In the genomic region with DNA sequence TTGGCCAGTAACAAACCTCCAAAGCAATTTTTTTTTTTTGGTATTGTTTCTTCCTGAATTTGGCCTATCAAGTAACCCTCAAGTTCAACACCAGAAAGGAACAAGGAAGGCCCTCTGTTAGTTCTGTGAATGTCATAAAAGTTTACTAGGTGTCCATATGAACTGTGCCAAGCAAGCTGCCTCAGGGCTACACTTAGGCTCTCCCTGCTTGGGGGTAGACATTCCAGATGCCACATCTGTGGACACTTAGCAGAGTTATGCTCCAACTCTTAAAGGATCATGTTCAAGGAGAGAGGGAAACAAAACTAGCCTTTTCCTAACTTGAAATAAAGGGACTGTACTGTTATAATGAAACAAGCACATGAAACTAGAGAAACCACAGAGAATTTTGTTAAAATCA, we compare ENCODE assay signal across 27 mouse cellular contexts. TPM values are rescaled to one million over a fixed set of nuclear protein-coding genes. Genes with fewer than 3 reads are reported as not detected.
A peak's percentile ranks its signal among the peaks of the same experiment; 100 is the strongest.
DNase-seq lines count a peak whose midpoint lies in the region; ATAC-seq and TF ChIP-seq lines count a peak whose summit lies in the region.
"Had no signal": no experiment of that assay in that cellular context is flagged by ENCODE, and none has a peak within 500 bp of the region (broad histone marks: within the 10 kb centered on the region; RNA-seq: fewer than 3 reads in every experiment).

No protein-coding gene starts in this region.

- H3K9me3 ChIP-seq in embryonic facial prominence, embryonic 13.5 days: no peaks in the 10 kb centered on the region
- H3K9me3 ChIP-seq in limb, embryonic 12.5 days: no peaks in the 10 kb centered on the region
- H3K9me3 ChIP-seq in heart, embryonic 10.5 days: no peaks in the 10 kb centered on the region
- H3K9me3 ChIP-seq in kidney, embryonic 15.5 days (replicated peaks): no peaks in the 10 kb centered on the region
- H3K9me3 ChIP-seq: G1E; midbrain, embryonic 15.5 days had no signal

- H3K27ac ChIP-seq in gastrocnemius, adult 2 months: peak overlapping the region; percentile 3; the same call in 1 of the 2 replicates
- peak overlapping the region; percentile 60; the same call in 1 of the 2 replicates for H3K27ac ChIP-seq in embryonic facial prominence, embryonic 13.5 days
- peak overlapping the region; percentile 80 for H3K27ac ChIP-seq in limb, embryonic 12.5 days
- no peak overlapping the region for H3K27ac ChIP-seq in heart, embryonic 10.5 days
- H3K27ac ChIP-seq in kidney, embryonic 15.5 days: no peak overlapping the region
- H3K27ac ChIP-seq: midbrain, embryonic 15.5 days had no signal

- intact Hi-C loops in gastrocnemius, adult 2 months (cut with DNase I): no loop called here
- intact Hi-C loops in gastrocnemius, postnatal 14 days (cut with DNase I; ENCODE audit: low total_unique reads): no loop called here

- no peak for TF ChIP-seq CTCF in gastrocnemius, adult 2 months (IDR thresholded peaks at IDR 0.05)

- no peaks in the 10 kb centered on the region for H3K27me3 ChIP-seq in embryonic facial prominence, embryonic 13.5 days
- H3K27me3 ChIP-seq in limb, embryonic 12.5 days: no peaks in the 10 kb centered on the region
- no peaks in the 10 kb centered on the region for H3K27me3 ChIP-seq in heart, embryonic 10.5 days (ENCODE audit: insufficient read depth, poor library complexity, severe bottlenecking)
- H3K27me3 ChIP-seq in kidney, embryonic 15.5 days: no peaks in the 10 kb centered on the region
- H3K27me3 ChIP-seq: midbrain, embryonic 15.5 days had no signal

- H3K4me1 ChIP-seq in embryonic facial prominence, embryonic 13.5 days: peaks cover 20% of the 10 kb centered on the region
- H3K4me1 ChIP-seq in limb, embryonic 12.5 days (replicated peaks): peaks cover 28% of the 10 kb centered on the region
- H3K4me1 ChIP-seq in heart, embryonic 10.5 days: no peaks in the 10 kb centered on the region
- H3K4me1 ChIP-seq in kidney, embryonic 15.5 days: no peaks in the 10 kb centered on the region
- H3K4me1 ChIP-seq: midbrain, embryonic 15.5 days had no signal

- H3K4me3 ChIP-seq in gastrocnemius, adult 2 months: no peak overlapping the region
- H3K4me3 ChIP-seq in embryonic facial prominence, embryonic 13.5 days: no peak overlapping the region
- no peak overlapping the region for H3K4me3 ChIP-seq in limb, embryonic 12.5 days (replicated peaks)
- H3K4me3 ChIP-seq in heart, embryonic 10.5 days: no peak overlapping the region
- H3K4me3 ChIP-seq in kidney, embryonic 15.5 days (replicated peaks): no peak overlapping the region
- H3K4me3 ChIP-seq: midbrain, embryonic 15.5 days; myocyte had no signal

- H3K9ac ChIP-seq in embryonic facial prominence, embryonic 13.5 days: no peak overlapping the region
- no peak overlapping the region for H3K9ac ChIP-seq in limb, embryonic 12.5 days (replicated peaks)
- H3K9ac ChIP-seq in kidney, embryonic 15.5 days: no peak overlapping the region
- H3K9ac ChIP-seq: midbrain, embryonic 15.5 days had no signal

- no peak for ATAC-seq in embryonic facial prominence, embryonic 13.5 days (ENCODE audit: insufficient number of reproducible peaks, insufficient read depth, low FRiP score, low TSS enrichment, low read depth)
- ATAC-seq in limb, embryonic 12.5 days (ENCODE audit: insufficient number of reproducible peaks, insufficient read depth, low FRiP score, low TSS enrichment, low read depth): peak; percentile 84
- ATAC-seq in kidney, embryonic 15.5 days (replicated peaks; ENCODE audit: low FRiP score): no peak
- ATAC-seq: midbrain, embryonic 15.5 days had no signal

- no peak overlapping the region for H3K4me2 ChIP-seq in embryonic facial prominence, embryonic 13.5 days
- H3K4me2 ChIP-seq in limb, embryonic 12.5 days: no peak overlapping the region
- no peak overlapping the region for H3K4me2 ChIP-seq in kidney, embryonic 15.5 days
- H3K4me2 ChIP-seq: midbrain, embryonic 15.5 days had no signal

- DNase-seq in gastrocnemius, adult 2 months: no peak
- DNase-seq in gastrocnemius, postnatal 14 days: no peak
- DNase-seq in heart, embryonic 10.5 days (ENCODE audit: low spot score): no peak
- no peak for DNase-seq in adrenal gland, postnatal 14 days
- DNase-seq: cerebellum, postnatal 14 days; gastrocnemius, postnatal 36 days; kidney, adult 8-10 months; kidney, postnatal 4 days; liver; lung, adult 18-20 months; lung, postnatal 14 days; spleen, adult 18-20 months; thymus, postnatal 25 days had no signal

- H3K36me3 ChIP-seq in embryonic facial prominence, embryonic 13.5 days: peaks cover 15% of the 10 kb centered on the region; the same call in 1 of the 2 replicates
- peaks cover 8% of the 10 kb centered on the region; the same call in 1 of the 2 replicates for H3K36me3 ChIP-seq in limb, embryonic 12.5 days
- H3K36me3 ChIP-seq in heart, embryonic 10.5 days: peaks cover 10% of the 10 kb centered on the region
- peaks cover 13% of the 10 kb centered on the region for H3K36me3 ChIP-seq in kidney, embryonic 15.5 days

RNA-seq across cellular contexts. Expression of a gene that starts 48.1 kb away (rescaled TPM):
- 10 to 100 TPM; 20.7 to 23.2 TPM for total RNA-seq in gastrocnemius, adult 2 months (2021)
- 10 to 100 TPM; 26.9 to 28.8 TPM for total RNA-seq in gastrocnemius, postnatal 14 days (2021)
- polyA plus RNA-seq in embryonic facial prominence, embryonic 13.5 days (2015; fragmentation: Nextera tagmentation; extraction: Ambion mirVana): 67.4 and 69.0 TPM in 2 replicates
- polyA plus RNA-seq in limb, embryonic 12.5 days (2016; fragmentation: Nextera tagmentation; extraction: Ambion mirVana): 74.7 and 81.1 TPM in 2 replicates
- 33.0 and 39.6 TPM in 2 replicates for polyA plus RNA-seq in heart, embryonic 10.5 days (2016; fragmentation: Nextera tagmentation; extraction: Ambion mirVana)
- 58.9 and 65.9 TPM in 2 replicates for total RNA-seq in adrenal gland, postnatal 14 days (2021)
- 54.6 and 54.7 TPM in 2 replicates for polyA plus RNA-seq in kidney, embryonic 15.5 days (2015; fragmentation: Nextera tagmentation; extraction: Ambion mirVana)

RNA-seq across cellular contexts. Expression of a gene that starts 54.3 kb away (rescaled TPM):
- not detected for total RNA-seq in gastrocnemius, adult 2 months (2021)
- not detected for total RNA-seq in gastrocnemius, postnatal 14 days (2021)
- polyA plus RNA-seq in embryonic facial prominence, embryonic 13.5 days (2015; fragmentation: Nextera tagmentation; extraction: Ambion mirVana): not detected in 2 replicates
- polyA plus RNA-seq in limb, embryonic 12.5 days (2016; fragmentation: Nextera tagmentation; extraction: Ambion mirVana): not detected in 2 replicates
- not detected in 2 replicates for polyA plus RNA-seq in heart, embryonic 10.5 days (2016; fragmentation: Nextera tagmentation; extraction: Ambion mirVana)
- total RNA-seq in adrenal gland, postnatal 14 days (2021): not detected in 2 replicates
- polyA plus RNA-seq in kidney, embryonic 15.5 days (2015; fragmentation: Nextera tagmentation; extraction: Ambion mirVana): not detected in 2 replicates
- total RNA-seq: G1E; gastrocnemius, postnatal 36 days; heart, adult 8-10 months; layer of hippocampus, postnatal 10 days; left cerebral cortex, adult 8-10 months; megakaryocyte, adult 5-6 weeks had no signal
- polyA plus RNA-seq: forebrain, embryonic 11.5 days; G1E; heart, postnatal 0 days; hindbrain, embryonic 11.5 days; midbrain, embryonic 15.5 days; myocyte; neural tube, embryonic 14.5 days had no signal

Comparison
In these comparisons a context has a peak if more than half of its experiments do, and no peak if none do; other contexts are left out.
1. H3K27ac ChIP-seq: peak in gastrocnemius, adult 2 months (single experiment), embryonic facial prominence, embryonic 13.5 days (single experiment) and limb, embryonic 12.5 days (single experiment); none in heart, embryonic 10.5 days (single experiment) and kidney, embryonic 15.5 days (single experiment).